Mouse (Mus musculus) kidney, postnatal 10 days (tissue): Measurements from ENCODE around the gene Ssbp4.

Source experiments
- DNase-seq: peaks from one replicate; pipeline ENCODE4 v3.0.0; 2021; ENCODE audit warnings: mixed read lengths

The Ssbp4 gene

GRCm38 (mm10) chr8:70608749-70609367, at the start of gene Ssbp4:
Gene Ssbp4, minus strand, starts transcription at chr8:70608872.
- no peak for DNase-seq

GRCm38 (mm10) chr8:70657739-70658138, 49.1 kb upstream of the Ssbp4 start:
- DNase-seq = no peak

GRCm38 (mm10) chr8:70657214-70657613, 48.5 kb upstream of the Ssbp4 start:
- no peak for DNase-seq

- DNase-seq = no peak
Measured at GRCm38 (mm10) chr8:70656193-70656790, 47.6 kb upstream of the Ssbp4 start.

GRCm38 (mm10) chr8:70655469-70655868, 46.8 kb upstream of the Ssbp4 start:
- DNase-seq = no peak

GRCm38 (mm10) chr8:70654121-70654520, 45.4 kb upstream of the Ssbp4 start:
- DNase-seq = no peak

- peak; percentile 87 for DNase-seq
Measured at GRCm38 (mm10) chr8:70653226-70653625, 44.6 kb upstream of the Ssbp4 start.

GRCm38 (mm10) chr8:70650351-70650750, 41.7 kb upstream of the Ssbp4 start:
- no peak for DNase-seq

GRCm38 (mm10) chr8:70649324-70649723, 40.7 kb upstream of the Ssbp4 start:
- DNase-seq = peak; percentile 94

- no peak for DNase-seq
Measured at GRCm38 (mm10) chr8:70648921-70649320, 40.2 kb upstream of the Ssbp4 start.

GRCm38 (mm10) chr8:70648164-70648442, 39.4 kb upstream of the Ssbp4 start:
- peak; percentile 44 for DNase-seq

- peak; percentile 84 for DNase-seq
Measured at GRCm38 (mm10) chr8:70647343-70648163, 38.9 kb upstream of the Ssbp4 start.

- no peak for DNase-seq
Measured at GRCm38 (mm10) chr8:70646775-70647174, 38.1 kb upstream of the Ssbp4 start.

- DNase-seq = peak; percentile 39
Measured at GRCm38 (mm10) chr8:70646369-70646768, 37.7 kb upstream of the Ssbp4 start.

GRCm38 (mm10) chr8:70645501-70646224, 37.0 kb upstream of the Ssbp4 start:
- DNase-seq = peak; percentile 73

- peak; percentile 60 for DNase-seq
Measured at GRCm38 (mm10) chr8:70644065-70644464, 35.4 kb upstream of the Ssbp4 start.

GRCm38 (mm10) chr8:70643019-70643418, 34.3 kb upstream of the Ssbp4 start:
- no peak for DNase-seq

GRCm38 (mm10) chr8:70638752-70639151, 30.1 kb upstream of the Ssbp4 start:
- DNase-seq = no peak

GRCm38 (mm10) chr8:70636838-70637237, 28.2 kb upstream of the Ssbp4 start:
- DNase-seq = peak; percentile 69

- DNase-seq = peak; percentile 51
Measured at GRCm38 (mm10) chr8:70635527-70635926, 26.9 kb upstream of the Ssbp4 start.

GRCm38 (mm10) chr8:70634066-70634465, 25.4 kb upstream of the Ssbp4 start:
- peak; percentile 89 for DNase-seq

GRCm38 (mm10) chr8:70632346-70632892, 23.7 kb upstream of the Ssbp4 start, which contains the start of gene Gdf15:
Gene Gdf15, minus strand, starts transcription at chr8:70632456.
- no peak for DNase-seq

GRCm38 (mm10) chr8:70631436-70631835, 22.8 kb upstream of the Ssbp4 start:
- peak; percentile 79 for DNase-seq
